24 mouse cellular contexts compared by ENCODE assay signal in genomic region chr2:20291741-20292110, GRCm38 (mm10).
DNase-seq lines count a peak whose midpoint lies in the region; ATAC-seq lines count a peak whose summit lies in the region.
"Had no signal": no experiment of that assay in that cellular context is flagged by ENCODE, and none has a peak within 500 bp of the region (broad histone marks: within the 10 kb centered on the region; RNA-seq: fewer than 3 reads in every experiment).

No protein-coding gene starts in this region.

- H3K9me3 ChIP-seq in kidney, embryonic 16.5 days (ENCODE audit: low read length) = no peaks in the 10 kb centered on the region
- no peaks in the 10 kb centered on the region for H3K9me3 ChIP-seq in lung, embryonic 15.5 days
- H3K9me3 ChIP-seq: embryonic facial prominence, embryonic 10.5 days; embryonic facial prominence, embryonic 13.5 days; hindbrain, embryonic 12.5 days; hindbrain, embryonic 15.5 days had no signal

- ATAC-seq in kidney, embryonic 16.5 days (ENCODE audit: low FRiP score, low TSS enrichment) = peak; percentile 76
- no peak for ATAC-seq in lung, embryonic 15.5 days (ENCODE audit: borderline replicate concordance, extremely low read depth, low FRiP score, low TSS enrichment)
- no peak for ATAC-seq in megakaryocyte progenitor cell, adult 5-6 weeks (replicated peaks; ENCODE audit: poor library complexity)
- ATAC-seq: activated CD4-positive, CD25-positive, alpha-beta regulatory T cell, adult 4 months; CD4-positive, CD25-positive, alpha-beta regulatory T cell, adult 4 months; forebrain, embryonic 14.5 days; forebrain, postnatal 0 days had no signal

- H3K36me3 ChIP-seq in kidney, embryonic 16.5 days (ENCODE audit: insufficient read depth, low read length) = no peaks in the 10 kb centered on the region
- H3K36me3 ChIP-seq in lung, embryonic 15.5 days = no peaks in the 10 kb centered on the region
- H3K36me3 ChIP-seq: embryonic facial prominence, embryonic 10.5 days; embryonic facial prominence, embryonic 13.5 days; hindbrain, embryonic 12.5 days; hindbrain, embryonic 15.5 days had no signal

- WGBS in kidney, embryonic 16.5 days = 14% methylated on average over 2 of the region's 2 CpGs
- WGBS in lung, embryonic 15.5 days = 37% methylated on average over 2 of the region's 2 CpGs

- peaks cover 18% of the 10 kb centered on the region for H3K4me1 ChIP-seq in kidney, embryonic 16.5 days (ENCODE audit: insufficient read depth, low read length)
- H3K4me1 ChIP-seq in lung, embryonic 15.5 days = 0 out of 2 replicates have a peak, but pooled peaks cover 5% of the 10 kb centered on the region
- H3K4me1 ChIP-seq: hindbrain, embryonic 12.5 days; hindbrain, embryonic 15.5 days had no signal

- DNase-seq in kidney, postnatal 14 days = no peak
- DNase-seq in lung, adult 18-20 months = no peak
- peak; percentile 26 for DNase-seq in fibroblast of lung, adult 2 months (ENCODE audit: low read depth)
- DNase-seq: adrenal gland, adult 8-10 months; adrenal gland, postnatal 25 days; cerebellum, adult 11-12 months; cerebellum, adult 8-10 months; cerebellum, postnatal 10 days; cerebellum, postnatal 36 days; forebrain, postnatal 0 days; gastrocnemius, adult 2 months; gastrocnemius, postnatal 14 days; heart, adult 11 months had no signal

- H3K9ac ChIP-seq in kidney, embryonic 16.5 days (replicated peaks; ENCODE audit: low read length) = no peak overlapping the region
- H3K9ac ChIP-seq in lung, embryonic 15.5 days = no peak overlapping the region
- H3K9ac ChIP-seq: embryonic facial prominence, embryonic 13.5 days; forebrain, postnatal 0 days; hindbrain, embryonic 12.5 days; hindbrain, embryonic 15.5 days had no signal

- no peaks in the 10 kb centered on the region for H3K27me3 ChIP-seq in kidney, embryonic 16.5 days (ENCODE audit: insufficient read depth, low read length)
- no peaks in the 10 kb centered on the region for H3K27me3 ChIP-seq in lung, embryonic 15.5 days
- H3K27me3 ChIP-seq: embryonic facial prominence, embryonic 13.5 days; hindbrain, embryonic 12.5 days; hindbrain, embryonic 15.5 days had no signal

- H3K4me3 ChIP-seq in kidney, embryonic 16.5 days (ENCODE audit: low read length) = no peak overlapping the region
- H3K4me3 ChIP-seq in lung, embryonic 15.5 days = no peak overlapping the region
- H3K4me3 ChIP-seq: embryonic facial prominence, embryonic 10.5 days; embryonic facial prominence, embryonic 13.5 days; gastrocnemius, adult 2 months; hindbrain, embryonic 12.5 days; hindbrain, embryonic 15.5 days had no signal

- H3K4me2 ChIP-seq in kidney, embryonic 16.5 days (replicated peaks; ENCODE audit: low read depth, low read length) = no peak overlapping the region
- H3K4me2 ChIP-seq in lung, embryonic 15.5 days = no peak overlapping the region
- H3K4me2 ChIP-seq: embryonic facial prominence, embryonic 13.5 days; heart, embryonic 11.5 days; hindbrain, embryonic 12.5 days; hindbrain, embryonic 15.5 days had no signal

- peak overlapping the region; percentile 84; the same call in 1 of the 2 replicates for H3K27ac ChIP-seq in kidney, embryonic 16.5 days (ENCODE audit: low read length)
- peak overlapping the region; percentile 46 for H3K27ac ChIP-seq in lung, embryonic 15.5 days
- H3K27ac ChIP-seq: embryonic facial prominence, embryonic 10.5 days; embryonic facial prominence, embryonic 13.5 days; gastrocnemius, adult 2 months; hindbrain, embryonic 12.5 days; hindbrain, embryonic 15.5 days had no signal
